28 mouse cellular contexts compared by ENCODE assay signal in the genomic region with DNA sequence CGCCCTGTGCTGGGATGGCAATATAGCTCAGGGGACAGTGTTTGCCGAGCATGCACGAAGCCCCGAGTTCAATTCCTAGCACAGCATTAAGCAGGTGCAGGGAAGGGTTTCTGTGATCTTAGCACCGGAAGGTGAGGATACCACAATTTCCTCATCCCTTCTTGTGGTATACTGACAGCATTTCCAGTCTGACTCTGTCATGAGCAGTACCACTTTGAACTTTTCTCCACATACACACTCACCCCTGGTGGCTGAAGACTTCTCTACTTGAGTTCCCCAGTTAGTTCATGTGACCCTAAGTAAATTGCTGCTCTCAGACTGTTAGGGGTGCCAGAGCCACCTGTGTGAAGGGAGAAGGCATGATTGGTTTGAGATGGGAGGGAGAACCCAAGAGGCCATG.
DNase-seq lines count a peak whose midpoint lies in the region; ATAC-seq lines count a peak whose summit lies in the region.
"Had no signal": no experiment of that assay in that cellular context is flagged by ENCODE, and none has a peak within 500 bp of the region (broad histone marks: within the 10 kb centered on the region; RNA-seq: fewer than 3 reads in every experiment).

No protein-coding gene starts in this region.

- ATAC-seq in common myeloid progenitor, adult 5-6 weeks (replicated peaks; ENCODE audit: low read depth, poor library complexity, severe bottlenecking): peak; percentile 72
- peak; percentile 79 for ATAC-seq in megakaryocyte progenitor cell, adult 5-6 weeks (replicated peaks; ENCODE audit: poor library complexity)
- ATAC-seq: forebrain, embryonic 13.5 days; intestine, postnatal 0 days; midbrain, embryonic 16.5 days had no signal

- H3K9me3 ChIP-seq in limb, embryonic 10.5 days (replicated peaks): no peaks in the 10 kb centered on the region
- H3K9me3 ChIP-seq: forebrain, embryonic 13.5 days; hindbrain, embryonic 13.5 days; limb, embryonic 12.5 days; liver, embryonic 15.5 days; neural tube, embryonic 12.5 days had no signal

- no peak overlapping the region for H3K27ac ChIP-seq in limb, embryonic 10.5 days
- H3K27ac ChIP-seq: forebrain, embryonic 13.5 days; hindbrain, embryonic 13.5 days; layer of hippocampus, adult 2 months; limb, embryonic 12.5 days; liver, embryonic 15.5 days; neural tube, embryonic 12.5 days; stomach, postnatal 0 days had no signal

- 93% methylated on average over 5 of the region's 5 CpGs for WGBS in limb, embryonic 10.5 days

- H3K36me3 ChIP-seq in limb, embryonic 10.5 days: no peaks in the 10 kb centered on the region
- H3K36me3 ChIP-seq: hindbrain, embryonic 13.5 days; limb, embryonic 12.5 days; liver, embryonic 15.5 days; neural tube, embryonic 12.5 days had no signal

- no peak overlapping the region for H3K4me3 ChIP-seq in limb, embryonic 10.5 days
- H3K4me3 ChIP-seq: forebrain, embryonic 13.5 days; hindbrain, embryonic 13.5 days; layer of hippocampus, adult 2 months; limb, embryonic 12.5 days; liver, embryonic 15.5 days; neural tube, embryonic 12.5 days had no signal

- H3K4me1 ChIP-seq in limb, embryonic 10.5 days: peaks cover 17% of the 10 kb centered on the region
- H3K4me1 ChIP-seq: limb, embryonic 12.5 days; liver, embryonic 15.5 days; neural tube, embryonic 12.5 days had no signal

- DNase-seq in CD4-positive helper T cell, adult 2 months (ENCODE audit: low read depth, low spot score): peak; percentile 62
- DNase-seq in thymus, postnatal 14 days: peak; percentile 60
- DNase-seq in ovary, adult 18-20 months (ENCODE audit: low spot score): no peak
- DNase-seq in gastrocnemius, adult 8-10 months (ENCODE audit: low spot score in 2 of 2): no peak
- no peak for DNase-seq in limb, embryonic 10.5 days (ENCODE audit: low spot score)
- DNase-seq in MN1 (ENCODE audit: low spot score): no peak
- DNase-seq: adrenal gland, postnatal 36 days; B cell, adult 2 months; cerebellum, adult 2 months; cerebellum, postnatal 14 days; gastrocnemius, postnatal 36 days; kidney, adult 9 months; kidney, postnatal 14 days; layer of hippocampus, postnatal 36 days; lung, embryonic 14.5 days; lung, postnatal 14 days; right cerebral cortex, postnatal 4 days had no signal

- peaks cover 9% of the 10 kb centered on the region; the same call in 1 of the 2 replicates for H3K27me3 ChIP-seq in limb, embryonic 10.5 days (ENCODE audit: low read depth, poor library complexity, severe bottlenecking)
- H3K27me3 ChIP-seq: hindbrain, embryonic 13.5 days; limb, embryonic 12.5 days; liver, embryonic 15.5 days; neural tube, embryonic 12.5 days had no signal

Comparison
In these comparisons a context has a peak if more than half of its experiments do, and no peak if none do; other contexts are left out.
1. DNase-seq: peak in CD4-positive helper T cell, adult 2 months (single experiment) and thymus, postnatal 14 days (single experiment); none in ovary, adult 18-20 months (single experiment), gastrocnemius, adult 8-10 months (0 of 2), limb, embryonic 10.5 days (single experiment) and MN1 (single experiment).